Mouse (Mus musculus): Measurements from ENCODE around the gene Pax7. TPM values are rescaled to one million over a fixed set of nuclear protein-coding genes. Genes with fewer than 3 reads are reported as not detected.

Pax7 gene
- polyA plus RNA-seq, 1 experiment = not detected

- TF ChIP-seq TAL1 (IDR thresholded peaks at IDR 0.05; ENCODE audit: low read length) = no peak
- Histone ChIP-seq H3K4me3 (replicated peaks) (no peak overlapping the region), H3K4me1 (ENCODE audit: control insufficient read depth) (no peaks in the 10 kb centered on the region), H3K9me3 (ENCODE audit: control insufficient read depth, low read length) (no peaks in the 10 kb centered on the region), H3K36me3 (ENCODE audit: control insufficient read depth) (no peaks in the 10 kb centered on the region), H3K27me3 (ENCODE audit: control insufficient read depth) (peaks cover 38% of the 10 kb centered on the region)
Measured at GRCm38 (mm10) chr4:139807191-139807808, 26.0 kb downstream of the Pax7 start.

GRCm38 (mm10) chr4:139804896-139805295, 28.4 kb downstream of the Pax7 start:
- peaks cover 18% of the 10 kb centered on the region for H3K27me3 ChIP-seq (ENCODE audit: control insufficient read depth)
- no peaks in the 10 kb centered on the region for H3K36me3 ChIP-seq (ENCODE audit: control insufficient read depth)
- TF ChIP-seq GATA1 (IDR thresholded peaks at IDR 0.05; ENCODE audit: low read length) (no peak), TAL1 (IDR thresholded peaks at IDR 0.05; ENCODE audit: low read length) (no peak)
- no peak overlapping the region for H3K4me3 ChIP-seq (replicated peaks)
- H3K4me1 ChIP-seq (ENCODE audit: control insufficient read depth) = no peaks in the 10 kb centered on the region
- H3K9me3 ChIP-seq (ENCODE audit: control insufficient read depth, low read length) = no peaks in the 10 kb centered on the region

DNA sequence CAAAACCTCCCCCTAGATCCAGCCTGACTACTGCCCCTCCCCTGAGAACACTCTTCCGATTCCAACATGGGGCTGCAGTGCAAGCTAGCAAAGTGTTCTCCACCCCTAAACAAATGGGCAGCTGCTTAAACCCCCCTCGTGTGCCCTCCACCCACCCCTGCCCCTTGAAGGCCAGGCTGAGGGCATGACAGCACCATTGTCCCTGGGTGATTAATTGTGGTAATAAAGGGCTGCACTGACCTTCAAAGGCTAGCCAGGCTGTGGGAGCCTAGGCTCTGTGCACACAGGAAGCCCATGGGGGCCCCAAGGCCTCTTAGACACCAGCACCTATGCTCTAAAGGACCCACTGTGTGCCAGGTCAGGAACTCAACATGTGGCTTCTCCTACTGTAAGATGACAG, 29.3 kb downstream of the Pax7 start:
- Histone ChIP-seq H3K27me3 (ENCODE audit: control insufficient read depth) (peaks cover 18% of the 10 kb centered on the region), H3K4me3 (replicated peaks) (no peak overlapping the region), H3K4me1 (ENCODE audit: control insufficient read depth) (no peaks in the 10 kb centered on the region), H3K9me3 (ENCODE audit: control insufficient read depth, low read length) (no peaks in the 10 kb centered on the region), H3K36me3 (ENCODE audit: control insufficient read depth) (no peaks in the 10 kb centered on the region)
- TF ChIP-seq GATA1 (IDR thresholded peaks at IDR 0.05; ENCODE audit: low read length) (no peak), TAL1 (IDR thresholded peaks at IDR 0.05; ENCODE audit: low read length) (no peak)

- Histone ChIP-seq H3K9me3 (ENCODE audit: control insufficient read depth, low read length) (no peaks in the 10 kb centered on the region), H3K4me3 (replicated peaks) (no peak overlapping the region), H3K36me3 (ENCODE audit: control insufficient read depth) (no peaks in the 10 kb centered on the region), H3K4me1 (ENCODE audit: control insufficient read depth) (no peaks in the 10 kb centered on the region), H3K27me3 (ENCODE audit: control insufficient read depth) (no peaks in the 10 kb centered on the region)
- no peak for TF ChIP-seq TAL1 (IDR thresholded peaks at IDR 0.05; ENCODE audit: low read length)
- no peak for TF ChIP-seq GATA1 (IDR thresholded peaks at IDR 0.05; ENCODE audit: low read length)
Measured at GRCm38 (mm10) chr4:139799436-139800100, 33.8 kb downstream of the Pax7 start.

GRCm38 (mm10) chr4:139797344-139797743, 36.0 kb downstream of the Pax7 start:
- no peak overlapping the region for H3K4me3 ChIP-seq (replicated peaks)
- H3K27me3 ChIP-seq (ENCODE audit: control insufficient read depth) = no peaks in the 10 kb centered on the region
- H3K9me3 ChIP-seq (ENCODE audit: control insufficient read depth, low read length) = no peaks in the 10 kb centered on the region
- H3K4me1 ChIP-seq (ENCODE audit: control insufficient read depth) = no peaks in the 10 kb centered on the region
- TF ChIP-seq GATA1 (IDR thresholded peaks at IDR 0.05; ENCODE audit: low read length) = no peak
- no peak for TF ChIP-seq TAL1 (IDR thresholded peaks at IDR 0.05; ENCODE audit: low read length)
- no peaks in the 10 kb centered on the region for H3K36me3 ChIP-seq (ENCODE audit: control insufficient read depth)

- no peak overlapping the region for H3K4me3 ChIP-seq (replicated peaks)
- H3K27me3 ChIP-seq (ENCODE audit: control insufficient read depth) = no peaks in the 10 kb centered on the region
- no peaks in the 10 kb centered on the region for H3K36me3 ChIP-seq (ENCODE audit: control insufficient read depth)
- TF ChIP-seq GATA1 (IDR thresholded peaks at IDR 0.05; ENCODE audit: low read length) (no peak), TAL1 (IDR thresholded peaks at IDR 0.05; ENCODE audit: low read length) (no peak)
- no peaks in the 10 kb centered on the region for H3K4me1 ChIP-seq (ENCODE audit: control insufficient read depth)
- H3K9me3 ChIP-seq (ENCODE audit: control insufficient read depth, low read length) = no peaks in the 10 kb centered on the region
Measured at GRCm38 (mm10) chr4:139796115-139796514, 37.2 kb downstream of the Pax7 start.

GRCm38 (mm10) chr4:139791168-139791567, 42.2 kb downstream of the Pax7 start:
- H3K36me3 ChIP-seq (ENCODE audit: control insufficient read depth) = no peaks in the 10 kb centered on the region
- H3K4me1 ChIP-seq (ENCODE audit: control insufficient read depth) = no peaks in the 10 kb centered on the region
- H3K9me3 ChIP-seq (ENCODE audit: control insufficient read depth, low read length) = peaks cover 2% of the 10 kb centered on the region; the same call in 1 of the 2 replicates
- H3K27me3 ChIP-seq (ENCODE audit: control insufficient read depth) = no peaks in the 10 kb centered on the region
- no peak overlapping the region for H3K4me3 ChIP-seq (replicated peaks)
- TF ChIP-seq TAL1 (IDR thresholded peaks at IDR 0.05; ENCODE audit: low read length) (no peak), GATA1 (IDR thresholded peaks at IDR 0.05; ENCODE audit: low read length) (no peak)

- peaks cover 2% of the 10 kb centered on the region; the same call in 1 of the 2 replicates for H3K9me3 ChIP-seq (ENCODE audit: control insufficient read depth, low read length)
- TF ChIP-seq TAL1 (IDR thresholded peaks at IDR 0.05; ENCODE audit: low read length) = no peak
- TF ChIP-seq GATA1 (IDR thresholded peaks at IDR 0.05; ENCODE audit: low read length) = no peak
- no peaks in the 10 kb centered on the region for H3K36me3 ChIP-seq (ENCODE audit: control insufficient read depth)
- no peak overlapping the region for H3K4me3 ChIP-seq (replicated peaks)
- H3K27me3 ChIP-seq (ENCODE audit: control insufficient read depth) = no peaks in the 10 kb centered on the region
- H3K4me1 ChIP-seq (ENCODE audit: control insufficient read depth) = no peaks in the 10 kb centered on the region
Measured at GRCm38 (mm10) chr4:139789772-139790171, 43.6 kb downstream of the Pax7 start.

DNA sequence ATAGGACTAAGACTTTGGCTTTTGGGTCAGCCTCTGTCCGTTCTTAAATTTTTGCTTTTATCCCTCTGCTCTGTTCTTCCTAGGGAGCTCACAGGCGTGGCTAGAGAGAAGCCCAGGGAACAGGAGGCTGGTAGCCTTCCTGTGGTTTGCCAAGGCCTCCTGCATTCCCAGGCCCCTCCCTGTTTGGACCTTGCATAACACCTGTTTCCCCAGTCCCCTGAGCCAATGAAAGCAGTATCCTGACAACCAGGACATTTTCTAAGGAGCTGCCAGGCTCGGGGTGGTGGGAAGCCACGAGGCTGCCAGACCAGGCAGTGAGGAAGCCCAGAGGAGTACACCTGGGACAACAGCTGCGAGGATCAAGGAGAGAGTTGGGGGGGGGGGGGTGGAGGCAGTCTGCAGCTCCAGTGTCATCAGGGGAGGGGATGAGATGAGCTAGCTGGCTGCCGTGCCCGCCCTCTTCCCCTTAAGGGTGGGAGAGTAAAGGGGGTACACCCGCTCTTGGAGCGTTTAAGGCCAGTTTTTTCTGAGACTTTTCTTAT, 50.3 kb downstream of the Pax7 start:
- no peaks in the 10 kb centered on the region for H3K4me1 ChIP-seq (ENCODE audit: control insufficient read depth)
- no peaks in the 10 kb centered on the region for H3K9me3 ChIP-seq (ENCODE audit: control insufficient read depth, low read length)
- H3K36me3 ChIP-seq (ENCODE audit: control insufficient read depth) = no peaks in the 10 kb centered on the region
- TF ChIP-seq GATA1 (IDR thresholded peaks at IDR 0.05; ENCODE audit: low read length) = no peak
- TF ChIP-seq TAL1 (IDR thresholded peaks at IDR 0.05; ENCODE audit: low read length) = no peak
- H3K4me3 ChIP-seq (replicated peaks) = no peak overlapping the region
- H3K27me3 ChIP-seq (ENCODE audit: control insufficient read depth) = no peaks in the 10 kb centered on the region

Measured in erythroblast, embryonic 14.5 days (primary cell).